Mouse (Mus musculus) right cerebral cortex, adult 18-20 months (tissue): Measurements from ENCODE around the gene Wdr60.

ENCODE experiments used
- DNase-seq: peaks from one replicate; pipeline ENCODE4 v3.0.0; 2022; ENCODE audit warnings: mixed read lengths

Wdr60 gene

GRCm38 (mm10) chr12:116181436-116182050 is 81.3 kb downstream of the Wdr60 start:
- no peak for DNase-seq

GRCm38 (mm10) chr12:116176930-116177329 is 85.9 kb downstream of the Wdr60 start:
- DNase-seq = no peak

DNA sequence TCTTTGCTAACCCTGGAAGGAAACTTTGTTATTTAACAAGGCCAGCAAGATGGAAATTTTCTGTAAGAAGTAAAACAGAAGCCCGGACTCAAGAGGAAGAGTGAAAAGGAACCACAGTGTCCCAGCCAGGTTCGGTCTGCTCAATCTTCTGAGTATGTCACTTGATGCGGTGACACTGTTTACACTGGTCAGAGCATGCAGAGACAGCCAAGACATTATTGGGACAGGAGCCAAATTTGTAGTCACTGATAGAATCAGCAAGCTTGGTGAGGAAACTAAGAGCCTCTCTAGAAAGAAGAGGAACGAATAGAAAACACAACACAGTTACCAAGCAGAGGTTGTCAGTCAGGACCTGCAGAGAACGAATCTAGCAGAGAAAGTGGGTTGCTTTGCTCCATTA is 93.2 kb downstream of the Wdr60 start:
- DNase-seq = no peak

DNA sequence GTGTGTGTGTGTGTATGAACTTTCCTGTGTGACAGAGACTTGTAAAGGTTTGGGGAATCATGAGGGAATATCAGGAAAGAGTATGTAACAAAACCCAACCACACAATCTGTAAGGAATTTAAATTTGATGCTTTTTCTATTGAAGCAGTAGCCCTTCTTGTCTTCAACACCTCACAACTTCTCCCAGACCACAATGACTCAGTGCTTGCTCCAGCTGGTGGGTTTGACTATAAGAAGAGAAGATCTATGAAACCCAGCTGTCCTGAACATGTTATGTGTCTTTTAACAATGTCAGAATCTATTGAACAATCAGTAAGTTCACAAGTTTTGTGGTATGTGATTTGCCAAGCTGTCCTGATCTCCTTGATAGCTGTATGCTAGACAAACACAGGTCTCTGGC is 97.5 kb downstream of the Wdr60 start:
- DNase-seq = no peak

DNA sequence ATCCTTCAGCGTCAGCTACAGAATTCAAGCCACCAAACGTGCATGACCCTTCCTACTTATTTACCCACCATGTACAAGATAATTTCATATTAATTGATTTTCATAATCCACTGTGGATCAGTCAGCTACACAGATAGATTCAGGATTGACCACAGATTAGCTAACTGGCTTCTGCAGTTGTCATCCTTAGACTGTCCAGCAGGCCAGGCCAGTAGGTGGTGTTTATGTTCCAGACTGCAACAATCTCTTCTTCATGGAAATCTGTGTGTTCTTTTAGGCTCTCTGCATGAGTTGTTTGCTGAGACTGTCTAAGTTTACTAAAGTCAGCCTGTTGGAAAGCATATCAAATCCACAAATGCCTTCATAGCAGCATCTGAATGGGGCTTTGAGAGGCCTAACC is 103.1 kb downstream of the Wdr60 start:
- no peak for DNase-seq

- DNase-seq = no peak
Measured at GRCm38 (mm10) chr12:116159223-116159622, 103.6 kb downstream of the Wdr60 start.

DNA sequence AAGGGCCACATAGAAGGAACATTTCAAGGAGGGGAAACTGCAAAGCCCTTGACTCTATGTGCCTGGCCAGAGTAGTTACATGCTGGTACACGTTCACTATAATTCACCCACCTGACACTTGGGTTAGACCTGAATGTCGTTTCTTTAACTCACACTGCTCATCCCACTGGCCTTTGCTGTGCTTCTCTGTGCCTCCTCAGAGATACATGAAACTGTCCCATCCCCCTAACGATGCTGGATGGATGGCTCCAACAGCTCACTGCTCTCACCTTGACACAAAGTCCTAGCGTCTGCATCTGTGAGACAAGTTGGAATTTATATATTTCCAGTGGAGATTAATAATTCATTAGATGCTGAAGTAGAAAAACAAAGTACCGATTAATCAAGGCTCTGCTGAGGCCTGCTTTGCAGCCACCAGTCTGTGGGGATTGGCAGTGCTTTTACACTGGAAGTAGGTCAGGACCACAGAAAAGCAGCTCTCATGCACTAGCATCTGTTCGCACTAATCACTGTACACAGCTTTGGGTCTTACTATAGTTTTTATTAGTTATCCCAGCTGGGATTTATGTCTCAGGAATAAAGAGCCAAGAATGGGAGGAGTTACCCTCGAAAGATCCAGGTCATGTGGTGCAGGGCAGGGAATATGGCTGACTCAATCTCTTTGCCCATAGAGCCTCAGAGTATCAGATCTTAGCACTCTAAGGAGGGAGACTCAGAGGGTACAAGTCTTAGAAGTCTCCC is 105.9 kb downstream of the Wdr60 start:
- DNase-seq = no peak
